Mouse (Mus musculus) heart, postnatal 0 days (tissue): Measurements from ENCODE around the gene Slc24a1. TPM values are rescaled to one million over a fixed set of nuclear protein-coding genes. Genes with fewer than 3 reads are reported as not detected.

ENCODE experiments used
- ATAC-seq: fragments of 200-750 bp; cut with Nextera tagmentation; 2 replicates; pipeline ENCODE4 v1.8.0; 2017; ENCODE audit warnings: low read depth, moderate number of reproducible peaks, moderate library complexity; ENCODE audit not compliant: insufficient read depth
- DNase-seq: peaks from one replicate; pipeline ENCODE4 v3.0.0-alpha.2; 2016; ENCODE audit warnings: low spot score
- H3K27ac ChIP-seq: fragments of 300-500 bp; sonication (generic); 2 replicates; pipeline ENCODE4 v1.5.1; 2014; ENCODE audit warnings: low read depth, mild to moderate bottlenecking
- H3K27me3 ChIP-seq: fragments of 300-500 bp; sonication (generic); 2 replicates; pipeline ENCODE4 v1.6.1; 2014; ENCODE audit warnings: low read length, mixed read lengths; ENCODE audit not compliant: control insufficient read depth, insufficient read depth
- H3K36me3 ChIP-seq: fragments of 300-500 bp; sonication (generic); replicated peaks from 2 replicates; pipeline ENCODE4 v1.6.1; 2014; ENCODE audit warnings: low read length, mixed read lengths; ENCODE audit not compliant: control insufficient read depth, insufficient read depth
- H3K4me1 ChIP-seq: fragments of 300-500 bp; sonication (generic); 2 replicates; pipeline ENCODE4 v1.6.1; 2014; ENCODE audit warnings: antibody characterized with exemption; ENCODE audit not compliant: control insufficient read depth, insufficient read depth
- H3K4me2 ChIP-seq: fragments of 300-500 bp; sonication (generic); 2 replicates; pipeline ENCODE4 v1.6.1; 2014; ENCODE audit warnings: low read depth, mild to moderate bottlenecking, low read length, moderate library complexity
- H3K4me3 ChIP-seq: fragments of 300-500 bp; sonication (generic); 2 replicates; pipeline ENCODE4 v1.5.1; 2014; ENCODE audit warnings: low read depth, low read length
- H3K9ac ChIP-seq: fragments of 300-500 bp; sonication (generic); replicated peaks from 2 replicates; pipeline ENCODE4 v1.6.1; 2014; ENCODE audit warnings: low read depth, low read length, mixed read lengths
- H3K9me3 ChIP-seq: fragments of 300-500 bp; sonication (generic); replicated peaks from 2 replicates; pipeline ENCODE4 v1.6.1; 2016; ENCODE audit warnings: low read length; ENCODE audit not compliant: control insufficient read depth
- CTCF ChIP-seq: IDR thresholded peaks from 2 replicates; pipeline ENCODE4 v1.5.1; 2016; ENCODE audit warnings: antibody characterized with exemption, control low read depth, low read depth
- EP300 ChIP-seq: IDR thresholded peaks from 2 replicates; pipeline ENCODE4 v1.6.1; 2016; ENCODE audit warnings: antibody characterized with exemption, low read depth
- WGBS: fragments of 180-500 bp; shearing (Covaris S2); extraction: QIAGEN DNeasy Blood & Tissue Kit; methylation state at CpG from one replicate; pipeline ENCODE4 v1.1.7; 2014; 5-methylcytosine and 5-hydroxymethylcytosine counted together
- polyA plus RNA-seq: library from polyadenylated mRNA; unstranded; fragments of >200 nt; fragmentation: Nextera tagmentation; extraction: Ambion mirVana; gene quantifications from 2 replicates; pipeline ENCODE4 v1.2.1, GENCODE M21; 2015
- total RNA-seq: library from RNA; depleted of rRNA; stranded (reverse); fragments of >200 nt; gene quantifications from 2 replicates; pipeline ENCODE4 v1.2.3, GENCODE M21; 2014; ENCODE audit warnings: low replicate concordance

Slc24a1 gene
- total and polyA plus RNA-seq, 2 experiments from 2014 or later = 0.05 TPM; not detected in 1

DNA sequence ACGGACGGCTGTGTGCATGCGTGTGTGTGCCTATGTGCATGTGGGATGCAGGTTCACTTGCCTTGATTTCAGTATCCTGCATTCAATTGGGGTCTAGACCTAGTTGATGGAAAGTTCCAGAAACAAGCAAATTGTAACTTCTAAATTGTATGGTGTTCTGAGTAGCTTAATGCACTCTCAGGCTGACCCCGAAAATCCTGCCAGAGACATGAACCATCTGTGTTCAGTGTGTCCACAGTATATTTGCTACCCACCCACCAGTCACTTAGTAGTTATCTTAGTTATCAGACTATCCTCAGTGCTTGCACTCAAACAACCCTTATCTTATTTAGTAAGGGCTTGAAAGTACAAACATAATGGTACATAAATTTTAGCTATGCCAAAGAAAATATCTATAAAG is 9.8 kb downstream of the Slc24a1 start:
- no peak for ATAC-seq

GRCm38 (mm10) chr9:64940731-64941346 is 10.6 kb downstream of the Slc24a1 start:
- WGBS = 47% methylated on average over 11 of the region's 11 CpGs
- Histone ChIP-seq H3K27me3 (no peaks in the 10 kb centered on the region), H3K4me1 (no peaks in the 10 kb centered on the region), H3K4me2 (no peak overlapping the region), H3K9me3 (no peaks in the 10 kb centered on the region), H3K36me3 (no peaks in the 10 kb centered on the region), H3K9ac (no peak overlapping the region), H3K27ac (no peak overlapping the region), H3K4me3 (no peak overlapping the region)
- no peak for ATAC-seq
- no peak for DNase-seq
- TF ChIP-seq CTCF (no peak), EP300 (no peak)

More for the DNA sequence above, 9.8 kb downstream of the Slc24a1 start:
- H3K9me3 ChIP-seq = no peaks in the 10 kb centered on the region
- no peak for DNase-seq
- no peaks in the 10 kb centered on the region for H3K36me3 ChIP-seq
- no peak overlapping the region for H3K27ac ChIP-seq
- no peak for TF ChIP-seq EP300
- no peak for TF ChIP-seq CTCF
- whole genome bisulfite sequencing = 79% methylated on average over 4 of the region's 4 CpGs
- H3K4me2 ChIP-seq = no peak overlapping the region
- H3K4me1 ChIP-seq = no peaks in the 10 kb centered on the region
- no peak overlapping the region for H3K4me3 ChIP-seq
- H3K27me3 ChIP-seq = no peaks in the 10 kb centered on the region
- no peak overlapping the region for H3K9ac ChIP-seq

DNA sequence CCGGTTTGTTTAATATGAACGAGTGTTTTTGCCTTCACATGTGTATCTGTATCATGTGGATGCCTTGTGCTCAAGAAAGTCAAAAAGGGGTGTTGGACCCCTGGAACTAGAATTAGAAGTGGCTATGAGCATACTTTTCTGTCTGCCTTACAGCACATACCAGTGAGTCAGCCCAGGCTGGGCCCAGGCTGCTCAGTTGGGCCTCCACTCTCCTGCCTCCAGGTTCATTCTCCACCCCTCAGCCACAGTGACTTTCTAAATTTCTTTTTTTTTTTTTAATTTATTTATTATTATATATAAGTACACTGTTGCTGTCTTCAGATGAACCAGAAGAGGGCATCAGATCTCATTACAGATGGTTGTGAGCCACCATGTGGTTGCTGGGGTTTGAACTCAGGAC is 11.6 kb downstream of the Slc24a1 start:
- no peak for DNase-seq
- 81% methylated on average over 2 of the region's 2 CpGs for WGBS
- H3K27ac ChIP-seq = no peak overlapping the region
- H3K27me3 ChIP-seq = no peaks in the 10 kb centered on the region
- peaks cover 4% of the 10 kb centered on the region; the same call in 1 of the 2 replicates for H3K4me1 ChIP-seq
- H3K9ac ChIP-seq = no peak overlapping the region
- no peak for TF ChIP-seq CTCF
- TF ChIP-seq EP300 = no peak
- H3K9me3 ChIP-seq = no peaks in the 10 kb centered on the region
- no peaks in the 10 kb centered on the region for H3K36me3 ChIP-seq
- H3K4me3 ChIP-seq = no peak overlapping the region
- no peak for ATAC-seq
- H3K4me2 ChIP-seq = no peak overlapping the region

- 40% methylated on average over 4 of the region's 4 CpGs for WGBS
- Histone ChIP-seq H3K4me3 (no peak overlapping the region), H3K9me3 (no peaks in the 10 kb centered on the region), H3K27me3 (no peaks in the 10 kb centered on the region), H3K27ac (no peak overlapping the region), H3K9ac (no peak overlapping the region), H3K36me3 (no peaks in the 10 kb centered on the region), H3K4me2 (no peak overlapping the region), H3K4me1 (peaks cover 9% of the 10 kb centered on the region; the same call in 1 of the 2 replicates)
- TF ChIP-seq CTCF (no peak), EP300 (no peak)
- no peak for ATAC-seq
- no peak for DNase-seq
Observed at GRCm38 (mm10) chr9:64939281-64939680, 12.1 kb downstream of the Slc24a1 start.

DNA sequence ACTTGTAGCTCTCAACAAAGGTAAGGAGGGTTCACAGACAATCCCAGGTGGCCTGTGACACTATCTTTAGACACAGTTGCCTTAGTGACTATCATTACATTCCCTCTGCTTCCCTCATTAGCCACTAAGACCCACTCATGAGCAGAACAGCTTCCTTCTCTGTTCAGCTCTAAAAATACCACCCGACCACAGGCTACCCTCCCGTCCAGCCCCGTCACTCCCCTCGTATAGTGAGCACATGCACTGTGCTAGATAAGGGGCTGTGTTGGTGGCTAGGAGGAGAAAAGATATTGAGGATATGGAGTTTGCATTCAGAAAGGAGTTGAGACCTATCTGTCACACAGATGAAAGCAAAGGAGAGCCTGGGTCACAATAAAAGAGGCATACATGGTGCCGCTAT is 12.9 kb downstream of the Slc24a1 start:
- Histone ChIP-seq H3K27me3 (no peaks in the 10 kb centered on the region), H3K4me2 (no peak overlapping the region), H3K9me3 (no peaks in the 10 kb centered on the region), H3K36me3 (no peaks in the 10 kb centered on the region), H3K27ac (no peak overlapping the region), H3K9ac (no peak overlapping the region), H3K4me1 (peaks cover 16% of the 10 kb centered on the region), H3K4me3 (no peak overlapping the region)
- DNase-seq = no peak
- TF ChIP-seq CTCF (no peak), EP300 (no peak)
- no peak for ATAC-seq
- WGBS = 25% methylated on average over 5 of the region's 5 CpGs

DNA sequence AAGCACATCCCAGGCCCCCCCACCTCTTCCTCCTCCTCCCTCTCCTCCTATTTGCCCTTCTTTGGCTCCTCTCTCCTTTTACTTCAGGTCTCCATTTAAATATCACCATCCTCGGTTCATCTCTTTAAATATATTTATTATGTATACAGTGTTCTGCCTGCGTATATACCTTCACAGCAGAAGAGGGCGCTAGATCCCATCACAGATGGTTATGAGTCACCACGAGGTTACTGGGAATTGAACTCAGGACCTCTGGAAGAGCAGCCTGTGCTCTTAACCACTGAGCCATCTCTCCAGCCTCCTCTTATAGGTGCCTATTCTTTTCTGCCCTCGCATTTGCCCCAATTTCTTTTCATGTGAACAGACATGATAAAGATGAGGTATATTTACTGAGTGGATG is 13.9 kb downstream of the Slc24a1 start:
- TF ChIP-seq EP300 (no peak), CTCF (no peak)
- H3K4me2 ChIP-seq = no peak overlapping the region
- peaks cover 25% of the 10 kb centered on the region for H3K4me1 ChIP-seq
- no peak overlapping the region for H3K27ac ChIP-seq
- no peak for ATAC-seq
- no peaks in the 10 kb centered on the region for H3K27me3 ChIP-seq
- H3K36me3 ChIP-seq = no peaks in the 10 kb centered on the region
- no peaks in the 10 kb centered on the region for H3K9me3 ChIP-seq
- no peak for DNase-seq
- 60% methylated on average over 5 of the region's 5 CpGs for WGBS
- H3K4me3 ChIP-seq = no peak overlapping the region
- H3K9ac ChIP-seq = no peak overlapping the region
